Mouse (Mus musculus): Measurements from ENCODE around the gene Tekt2.

The Tekt2 gene

GRCm38 (mm10) chr4:126275081-126275480, 50.4 kb downstream of the Tekt2 start:
- no peak for DNase-seq (ENCODE audit: low read depth, low spot score)

- no peak for DNase-seq (ENCODE audit: low read depth, low spot score)
Measured at GRCm38 (mm10) chr4:126273753-126274152, 51.7 kb downstream of the Tekt2 start.

Data from retina, postnatal 7 days (tissue).